Mouse (Mus musculus) myocyte (in vitro differentiated cells): ENCODE data around the gene Adam12. TPM values are rescaled to one million over a fixed set of nuclear protein-coding genes. Genes with fewer than 3 reads are reported as not detected.

Experiments used
- H3K27me3 ChIP-seq: one replicate; pipeline ENCODE4 v1.6.1; 2011; ENCODE audit not compliant: control insufficient read depth, insufficient read depth, insufficient read length
- H3K36me3 ChIP-seq: one replicate; pipeline ENCODE4 v1.6.1; 2011; ENCODE audit not compliant: control insufficient read depth, insufficient read depth
- H3K4me2 ChIP-seq: one replicate; pipeline ENCODE4 v1.6.1; 2011; ENCODE audit warnings: low read depth, control low read depth
- H3K4me3 ChIP-seq: one replicate; pipeline ENCODE4 v1.5.1; 2011; ENCODE audit warnings: mild to moderate bottlenecking, control low read depth, moderate library complexity
- H3K79me2 ChIP-seq: one replicate; pipeline ENCODE4 v1.6.1; 2011; ENCODE audit not compliant: control insufficient read depth, insufficient read depth
- H3ac ChIP-seq: one replicate; pipeline ENCODE4 v1.6.1; 2011; ENCODE audit not compliant: control insufficient read depth, insufficient read length
- CEBPB ChIP-seq: IDR thresholded peaks from 2 replicates; pipeline ENCODE4 v1.6.1; 2011; ENCODE audit warnings: mild to moderate bottlenecking, moderate library complexity; ENCODE audit not compliant: poor library complexity, insufficient read depth, severe bottlenecking
- E2F4 ChIP-seq: IDR thresholded peaks from one replicate; pipeline ENCODE4 v1.6.1; 2011; ENCODE audit warnings: mild to moderate bottlenecking, control low read depth, moderate library complexity; ENCODE audit not compliant: insufficient read depth
- MAX ChIP-seq: IDR thresholded peaks from one replicate; pipeline ENCODE4 v1.6.1; 2011; ENCODE audit warnings: low read depth, mild to moderate bottlenecking, control low read depth
- MYOD1 ChIP-seq, 3 experiments: IDR thresholded peaks; one replicate each; pipeline ENCODE4 v1.6.1; 2011; ENCODE audit warnings: control low read depth in 2 of 3, low read depth in 2 of 3, mild to moderate bottlenecking in 2 of 3, moderate library complexity in 1 of 3; ENCODE audit not compliant: insufficient read length in 2 of 3, control insufficient read depth in 1 of 3
- MYOG ChIP-seq, 3 experiments: IDR thresholded peaks; one replicate each; pipeline ENCODE4 v1.6.1; 2011; ENCODE audit warnings: control low read depth in 2 of 3, low read depth in 2 of 3, mild to moderate bottlenecking in 2 of 3; ENCODE audit not compliant: insufficient read length in 2 of 3, control insufficient read depth in 1 of 3, insufficient read depth in 1 of 3
- POLR2A ChIP-seq: IDR thresholded peaks from one replicate; pipeline ENCODE4 v1.6.1; 2011; ENCODE audit warnings: low read depth, mild to moderate bottlenecking, control low read depth, moderate library complexity; ENCODE audit not compliant: insufficient read length
- POLR2AphosphoS2 ChIP-seq: IDR thresholded peaks from one replicate; pipeline ENCODE4 v1.6.1; 2011; ENCODE audit warnings: low read depth, control low read depth; ENCODE audit not compliant: insufficient read length
- REST ChIP-seq: IDR thresholded peaks from one replicate; pipeline ENCODE4 v1.6.1; 2011; ENCODE audit warnings: mild to moderate bottlenecking, control low read depth, moderate library complexity; ENCODE audit not compliant: insufficient read depth, insufficient read length
- SRF ChIP-seq: IDR thresholded peaks from one replicate; pipeline ENCODE4 v1.6.1; 2011; ENCODE audit warnings: low read depth; ENCODE audit not compliant: control insufficient read depth, insufficient read length
- TCF12 ChIP-seq: IDR thresholded peaks from one replicate; pipeline ENCODE4 v1.6.1; 2011; ENCODE audit warnings: mild to moderate bottlenecking, control low read depth; ENCODE audit not compliant: poor library complexity, insufficient read depth, severe bottlenecking
- TCF3 ChIP-seq: IDR thresholded peaks from one replicate; pipeline ENCODE4 v1.6.1; 2011; ENCODE audit warnings: low read depth, control low read depth; ENCODE audit not compliant: insufficient read length
- USF1 ChIP-seq: IDR thresholded peaks from one replicate; pipeline ENCODE4 v1.6.1; 2011; ENCODE audit warnings: low read depth, mild to moderate bottlenecking, control low read depth, moderate library complexity
- polyA plus RNA-seq: library from polyadenylated mRNA; unstranded; fragments of >200 nt; fragmentation: generic; extraction: Trizol; gene quantifications from one replicate; pipeline ENCODE4 v1.2.1, GENCODE M21; 2012; ENCODE audit warnings: missing spikeins

Adam12 gene
- polyA plus RNA-seq, 1 experiment, result 7.2 TPM

GRCm38 (mm10) chr7:133850735-133851134 is 381.2 kb downstream of the Adam12 start:
- H3K4me2 ChIP-seq, result no peak overlapping the region
- TF ChIP-seq E2F4, result no peak
- no peak for TF ChIP-seq SRF
- TF ChIP-seq TCF3, result no peak
- no peak for TF ChIP-seq TCF12
- no peak for TF ChIP-seq MAX
- TF ChIP-seq POLR2A, result no peak
- no peak for TF ChIP-seq USF1
- TF ChIP-seq MYOD1 (IDR thresholded peaks at IDR 0.05; ENCODE audit: control insufficient read depth in 1 of 3, insufficient read length in 2 of 3, low read depth in 2 of 3), result no peak
- TF ChIP-seq POLR2AphosphoS2, result no peak
- TF ChIP-seq MYOG (IDR thresholded peaks at IDR 0.05; ENCODE audit: control insufficient read depth in 1 of 3, insufficient read depth in 1 of 3, insufficient read length in 2 of 3, low read depth in 2 of 3), result no peak
- no peak for TF ChIP-seq CEBPB
- TF ChIP-seq REST, result no peak
- no peaks in the 10 kb centered on the region for H3K79me2 ChIP-seq
- H3ac ChIP-seq, result no peak overlapping the region
- H3K36me3 ChIP-seq, result no peaks in the 10 kb centered on the region
- H3K27me3 ChIP-seq, result no peaks in the 10 kb centered on the region
- no peak overlapping the region for H3K4me3 ChIP-seq

GRCm38 (mm10) chr7:133848180-133848579 is 383.8 kb downstream of the Adam12 start:
- no peak overlapping the region for H3K4me2 ChIP-seq
- TF ChIP-seq USF1 (no peak), MAX (no peak), CEBPB (no peak), MYOD1 (IDR thresholded peaks at IDR 0.05; ENCODE audit: control insufficient read depth in 1 of 3, insufficient read length in 2 of 3, low read depth in 2 of 3) (no peak), TCF3 (no peak), TCF12 (no peak), SRF (no peak), E2F4 (no peak), MYOG (IDR thresholded peaks at IDR 0.05; ENCODE audit: control insufficient read depth in 1 of 3, insufficient read depth in 1 of 3, insufficient read length in 2 of 3, low read depth in 2 of 3) (no peak), POLR2AphosphoS2 (no peak), REST (no peak), POLR2A (no peak)
- no peaks in the 10 kb centered on the region for H3K27me3 ChIP-seq
- no peak overlapping the region for H3ac ChIP-seq
- no peaks in the 10 kb centered on the region for H3K36me3 ChIP-seq
- no peak overlapping the region for H3K4me3 ChIP-seq
- H3K79me2 ChIP-seq, result no peaks in the 10 kb centered on the region

GRCm38 (mm10) chr7:133847175-133847574 is 384.8 kb downstream of the Adam12 start:
- Histone ChIP-seq H3K4me3 (no peak overlapping the region), H3K36me3 (no peaks in the 10 kb centered on the region), H3K79me2 (no peaks in the 10 kb centered on the region), H3K27me3 (peaks cover 6% of the 10 kb centered on the region), H3K4me2 (no peak overlapping the region), H3ac (no peak overlapping the region)
- TF ChIP-seq TCF12 (no peak), MYOG (IDR thresholded peaks at IDR 0.05; ENCODE audit: control insufficient read depth in 1 of 3, insufficient read depth in 1 of 3, insufficient read length in 2 of 3, low read depth in 2 of 3) (no peak), USF1 (no peak), MYOD1 (IDR thresholded peaks at IDR 0.05; ENCODE audit: control insufficient read depth in 1 of 3, insufficient read length in 2 of 3, low read depth in 2 of 3) (no peak)

- H3K79me2 ChIP-seq, result no peaks in the 10 kb centered on the region
- H3K36me3 ChIP-seq, result no peaks in the 10 kb centered on the region
- H3K27me3 ChIP-seq, result peaks cover 22% of the 10 kb centered on the region
- no peak overlapping the region for H3K4me2 ChIP-seq
- H3ac ChIP-seq, result no peak overlapping the region
- TF ChIP-seq REST (no peak), TCF12 (no peak), E2F4 (no peak), USF1 (no peak), POLR2AphosphoS2 (no peak), POLR2A (no peak), MYOG (IDR thresholded peaks at IDR 0.05; ENCODE audit: control insufficient read depth in 1 of 3, insufficient read depth in 1 of 3, insufficient read length in 2 of 3, low read depth in 2 of 3) (no peak), CEBPB (no peak), TCF3 (no peak), MYOD1 (IDR thresholded peaks at IDR 0.05; ENCODE audit: control insufficient read depth in 1 of 3, insufficient read length in 2 of 3, low read depth in 2 of 3) (no peak), MAX (no peak), SRF (no peak)
- no peak overlapping the region for H3K4me3 ChIP-seq
Observed at GRCm38 (mm10) chr7:133842079-133842478, 389.9 kb downstream of the Adam12 start.

GRCm38 (mm10) chr7:133839546-133839945 is 392.4 kb downstream of the Adam12 start:
- H3K4me3 ChIP-seq, result no peak overlapping the region
- peaks cover 22% of the 10 kb centered on the region for H3K27me3 ChIP-seq
- H3K36me3 ChIP-seq, result no peaks in the 10 kb centered on the region
- no peak for TF ChIP-seq MAX
- TF ChIP-seq TCF12, result no peak
- no peak for TF ChIP-seq POLR2AphosphoS2
- no peak for TF ChIP-seq REST
- no peak for TF ChIP-seq POLR2A
- no peak for TF ChIP-seq TCF3
- no peak for TF ChIP-seq SRF
- no peak for TF ChIP-seq MYOG (IDR thresholded peaks at IDR 0.05; ENCODE audit: control insufficient read depth in 1 of 3, insufficient read depth in 1 of 3, insufficient read length in 2 of 3, low read depth in 2 of 3)
- TF ChIP-seq MYOD1 (IDR thresholded peaks at IDR 0.05; ENCODE audit: control insufficient read depth in 1 of 3, insufficient read length in 2 of 3, low read depth in 2 of 3), result no peak
- TF ChIP-seq CEBPB, result no peak
- no peak for TF ChIP-seq E2F4
- TF ChIP-seq USF1, result no peak
- no peaks in the 10 kb centered on the region for H3K79me2 ChIP-seq
- no peak overlapping the region for H3K4me2 ChIP-seq
- no peak overlapping the region for H3ac ChIP-seq

Other genes starting within 250 kb of the Adam12 start
- 0.06 TPM for gene D7Ertd443e, start 153.5 kb upstream of the Adam12 start, polyA plus RNA-seq